Mouse (Mus musculus) thymus, adult 18-20 months (tissue): ENCODE measurements around the gene Dap.

Experiments
- DNase-seq, 2 experiments: peaks; one replicate each; pipeline ENCODE4 v3.0.0; 2022; ENCODE audit warnings: mixed read lengths in 2 of 2

Dap gene

DNA sequence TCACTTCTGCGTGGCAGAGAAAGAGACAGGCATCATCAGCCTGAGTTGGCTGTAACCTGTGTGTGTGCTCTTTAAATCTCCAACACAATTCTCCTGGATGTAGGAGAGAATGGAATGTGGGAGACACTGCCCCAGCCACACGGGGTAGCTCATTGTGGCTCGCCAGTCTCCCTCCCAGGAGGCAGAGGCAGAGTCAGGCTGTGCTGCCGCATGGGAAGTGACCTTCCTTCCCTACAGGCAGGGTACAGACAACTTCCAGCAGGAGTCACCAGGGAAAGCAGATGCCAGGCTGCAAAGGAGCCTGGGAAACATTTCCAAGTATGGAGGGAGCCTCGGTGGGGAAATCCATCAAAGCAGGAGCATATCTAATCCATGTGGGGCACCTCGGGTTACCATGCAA lies 81.1 kb downstream of the Dap start:
- no peak for DNase-seq

GRCm38 (mm10) chr15:31306726-31307125 lies 82.6 kb downstream of the Dap start:
- DNase-seq = no peak

GRCm38 (mm10) chr15:31309526-31309925 lies 85.4 kb downstream of the Dap start:
- no peak for DNase-seq

DNA sequence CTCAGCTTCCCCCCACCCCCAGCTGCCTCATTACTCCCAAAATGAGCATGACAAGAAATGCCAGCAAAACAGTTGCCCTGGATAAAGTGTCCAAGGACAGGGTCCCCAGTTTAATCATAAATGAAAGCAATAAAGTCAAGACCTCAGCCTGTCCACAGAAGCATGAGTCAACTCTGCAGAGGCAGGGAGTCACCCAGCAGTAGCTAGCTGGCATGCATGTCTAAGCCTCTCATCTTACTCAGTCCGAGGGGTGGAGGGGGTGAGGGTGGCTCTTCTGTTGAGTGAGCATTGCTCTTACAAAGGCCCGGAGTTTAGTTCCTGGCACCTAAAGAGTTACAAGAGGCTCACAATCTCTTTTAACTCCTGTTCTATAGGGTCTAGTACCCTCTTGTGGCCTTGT lies 87.9 kb downstream of the Dap start:
- no peak for DNase-seq

DNA sequence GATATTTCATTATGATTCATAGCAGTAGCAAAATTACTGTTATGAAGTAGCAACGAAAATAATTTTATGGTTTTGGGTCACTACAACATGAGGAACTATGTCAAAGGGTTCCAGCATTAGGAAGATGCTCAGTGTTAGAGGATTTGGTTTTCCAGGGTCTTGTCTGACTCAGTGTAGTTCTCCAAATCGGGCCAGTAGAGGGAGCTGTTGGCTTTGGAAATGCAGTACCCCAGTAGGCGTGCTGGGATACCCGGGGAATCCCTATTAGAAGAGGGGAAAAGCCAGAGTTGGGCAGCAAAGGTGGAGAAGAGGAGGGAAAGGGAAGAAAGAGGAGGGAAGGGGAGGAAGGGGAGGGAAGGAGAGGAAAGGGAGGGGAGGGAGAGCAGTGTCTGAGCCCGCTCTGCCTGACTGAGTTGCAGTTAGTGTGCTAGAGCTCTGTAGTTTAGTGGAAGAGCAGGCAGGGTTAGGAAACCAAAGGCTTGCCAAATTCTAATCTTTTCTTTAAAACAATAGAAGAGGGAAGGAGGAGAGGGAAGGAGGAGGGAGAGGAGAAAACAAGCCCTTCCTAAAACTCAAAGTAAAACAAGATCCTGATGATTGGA lies 91.6 kb downstream of the Dap start:
- peak in 1 of 2 experiments; percentile 13 for DNase-seq

- DNase-seq = no peak
Measured at GRCm38 (mm10) chr15:31317056-31317805, 93.1 kb downstream of the Dap start.

- no peak for DNase-seq
Measured at GRCm38 (mm10) chr15:31318158-31318955, 94.2 kb downstream of the Dap start.

GRCm38 (mm10) chr15:31319046-31319445 lies 94.9 kb downstream of the Dap start:
- DNase-seq = no peak

DNA sequence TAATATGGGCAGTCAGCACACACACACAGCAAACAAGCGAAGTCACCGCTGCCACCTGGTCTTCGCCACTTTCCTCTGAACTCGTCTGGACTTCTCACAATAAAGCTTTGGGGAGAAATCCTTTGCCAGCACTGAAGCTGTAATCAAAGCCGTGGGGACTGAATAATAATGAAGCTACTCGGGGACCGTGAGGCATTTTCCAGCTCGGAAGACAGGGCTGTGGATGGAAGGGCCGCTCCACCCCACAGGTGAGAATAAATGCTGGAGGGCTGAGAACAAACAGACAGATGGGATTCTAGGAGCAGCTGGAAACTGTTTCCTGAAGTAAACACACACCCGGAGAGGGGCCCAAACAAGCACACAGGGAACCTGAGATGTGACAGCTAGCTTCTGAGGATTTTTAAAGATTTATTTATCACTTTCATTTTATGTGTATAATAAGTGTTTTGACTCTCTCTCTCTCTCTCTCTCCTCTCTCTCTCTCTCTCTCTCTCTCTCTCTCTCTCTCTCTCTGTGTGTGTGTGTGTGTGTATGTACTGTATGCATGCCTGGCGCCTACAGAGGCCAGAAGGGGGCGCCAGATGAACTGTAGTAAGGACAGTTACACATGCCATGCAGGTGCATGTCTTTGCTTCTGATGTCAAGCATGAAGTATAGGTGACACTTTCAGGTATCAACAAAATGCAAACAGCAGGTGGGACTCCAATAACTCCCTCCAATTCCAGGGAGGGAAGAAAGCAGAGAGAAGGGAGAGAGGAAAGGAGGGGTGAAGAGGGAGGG lies 96.7 kb downstream of the Dap start:
- DNase-seq = no peak

- DNase-seq = no peak
Measured at GRCm38 (mm10) chr15:31323684-31324083, 99.6 kb downstream of the Dap start.
